Mouse (Mus musculus) MEL (cell line): Measurements from ENCODE around the gene Zfp385b. TPM values are rescaled to one million over a fixed set of nuclear protein-coding genes. Genes with fewer than 3 reads are reported as not detected.

Experiments
- DNase-seq: peaks from one replicate; pipeline ENCODE4 v3.0.0; 2011; ENCODE audit warnings: low read depth, low spot score
- H3K27ac ChIP-seq: 2 replicates; pipeline ENCODE4 v1.5.1; 2012; ENCODE audit warnings: low read depth, mild to moderate bottlenecking, control low read depth, low read length, moderate library complexity; ENCODE audit not compliant: control insufficient read depth
- H3K27me3 ChIP-seq, 2 experiments: fragments of 150-350 bp in 1 of 2; sonication (generic) in 1 of 2; 2 replicates each; pipeline ENCODE4 v1.6.1; 2012; ENCODE audit warnings: low read length in 2 of 2, mild to moderate bottlenecking in 2 of 2, improper control_type of control experiment in 1 of 2, moderate library complexity in 1 of 2; ENCODE audit not compliant: insufficient read depth in 2 of 2, control insufficient read depth in 1 of 2
- H3K36me3 ChIP-seq, 2 experiments: 2 replicates each; pipeline ENCODE4 v1.6.1; 2012 to 2014; ENCODE audit warnings: low read length in 2 of 2, improper control_type of control experiment in 1 of 2, inconsistent platforms in 1 of 2, mild to moderate bottlenecking in 1 of 2; ENCODE audit not compliant: insufficient read depth in 2 of 2, control insufficient read depth in 1 of 2
- H3K4me1 ChIP-seq, 2 experiments: fragments of 150-350 bp in 1 of 2; sonication (generic) in 1 of 2; 2 replicates each; pipeline ENCODE4 v1.6.1; 2012; ENCODE audit warnings: low read length in 2 of 2, improper control_type of control experiment in 1 of 2, mild to moderate bottlenecking in 1 of 2; ENCODE audit not compliant: insufficient read depth in 2 of 2, control insufficient read depth in 1 of 2
- H3K4me3 ChIP-seq, 2 experiments: fragments of 150-350 bp in 1 of 2; sonication (generic) in 1 of 2; 2 replicates each; pipeline ENCODE4 v1.5.1; 2012; ENCODE audit warnings: low read depth in 2 of 2, low read length in 2 of 2, mild to moderate bottlenecking in 2 of 2, moderate library complexity in 2 of 2, control low read depth in 1 of 2, improper control_type of control experiment in 1 of 2; ENCODE audit not compliant: control insufficient read depth in 1 of 2, insufficient read depth in 1 of 2
- H3K79me2 ChIP-seq: 2 replicates; pipeline ENCODE4 v1.6.1; 2012; ENCODE audit warnings: mild to moderate bottlenecking, low read length, moderate library complexity; ENCODE audit not compliant: control insufficient read depth, poor library complexity, insufficient read depth
- H3K9ac ChIP-seq: 2 replicates; pipeline ENCODE4 v1.6.1; 2012; ENCODE audit warnings: low read depth, mild to moderate bottlenecking, control low read depth, low read length, moderate library complexity; ENCODE audit not compliant: control insufficient read depth, poor library complexity, severe bottlenecking
- H3K9me3 ChIP-seq: fragments of 150-350 bp; sonication (generic); replicated peaks from 2 replicates; pipeline ENCODE4 v1.6.1; 2012; ENCODE audit warnings: mild to moderate bottlenecking, low read length, improper control_type of control experiment, moderate library complexity; ENCODE audit not compliant: insufficient read depth
- CHD1 ChIP-seq: IDR thresholded peaks from 2 replicates; pipeline ENCODE4 v1.6.1; 2012; ENCODE audit warnings: low read depth, mild to moderate bottlenecking, inconsistent platforms, low read length, improper control_type of control experiment
- CHD2 ChIP-seq: IDR thresholded peaks from 2 replicates; pipeline ENCODE4 v1.6.1; 2011; ENCODE audit warnings: low read length, improper control_type of control experiment
- CTCF ChIP-seq, 3 experiments: IDR thresholded peaks in 2 of 3; conservative IDR thresholded peaks in 1 of 3; 2 replicates each; pipeline ENCODE4 v1.5.1; 2011 to 2012; ENCODE audit warnings: low read length in 3 of 3, low read depth in 2 of 3, mild to moderate bottlenecking in 2 of 3, improper control_type of control experiment in 1 of 3, inconsistent platforms in 1 of 3, mixed read lengths in 1 of 3, moderate library complexity in 1 of 3; ENCODE audit not compliant: control insufficient read depth in 1 of 3, insufficient read depth in 1 of 3, poor library complexity in 1 of 3, severe bottlenecking in 1 of 3
- E2F4 ChIP-seq: IDR thresholded peaks from 2 replicates; pipeline ENCODE4 v1.6.1; 2011; ENCODE audit warnings: low read depth, low read length, improper control_type of control experiment, borderline replicate concordance
- ELF1 ChIP-seq: IDR thresholded peaks from 2 replicates; pipeline ENCODE4 v1.6.1; 2014; ENCODE audit warnings: low read depth, mild to moderate bottlenecking, inconsistent platforms, low read length, improper control_type of control experiment, moderate library complexity
- ETS1 ChIP-seq: IDR thresholded peaks from 2 replicates; pipeline ENCODE4 v1.6.1; 2012; ENCODE audit warnings: low read depth, mild to moderate bottlenecking, inconsistent platforms, low read length, improper control_type of control experiment, moderate library complexity
- GATA1 ChIP-seq: IDR thresholded peaks from 2 replicates; pipeline ENCODE4 v1.6.1; 2011; ENCODE audit warnings: low read depth, low read length, improper control_type of control experiment
- JUND ChIP-seq: IDR thresholded peaks from 2 replicates; pipeline ENCODE4 v1.6.1; 2011; ENCODE audit warnings: low read depth, mild to moderate bottlenecking, improper control_type of control experiment, low read length
- MAFK ChIP-seq: IDR thresholded peaks from 2 replicates; pipeline ENCODE4 v1.6.1; 2011; ENCODE audit warnings: low read depth, mild to moderate bottlenecking, low read length, improper control_type of control experiment, borderline replicate concordance
- MAX ChIP-seq: IDR thresholded peaks from 2 replicates; pipeline ENCODE4 v1.6.1; 2011; ENCODE audit warnings: low read length, improper control_type of control experiment
- MAZ ChIP-seq: IDR thresholded peaks from 2 replicates; pipeline ENCODE4 v1.6.1; 2012; ENCODE audit warnings: low read depth, mild to moderate bottlenecking, inconsistent platforms, low read length, improper control_type of control experiment
- MEF2A ChIP-seq: IDR thresholded peaks from 2 replicates; pipeline ENCODE4 v1.6.1; 2014; ENCODE audit warnings: low read depth, mild to moderate bottlenecking, inconsistent platforms, low read length, improper control_type of control experiment; ENCODE audit not compliant: poor library complexity, insufficient replicate concordance, severe bottlenecking; ENCODE audit errors: extremely low read depth
- MXI1 ChIP-seq: IDR thresholded peaks from 2 replicates; pipeline ENCODE4 v1.6.1; 2011; ENCODE audit warnings: mild to moderate bottlenecking, low read depth, low read length, improper control_type of control experiment
- MYB ChIP-seq: IDR thresholded peaks from 2 replicates; pipeline ENCODE4 v1.6.1; 2011; ENCODE audit warnings: mild to moderate bottlenecking, low read depth, low read length, improper control_type of control experiment
- MYC ChIP-seq: IDR thresholded peaks from 2 replicates; pipeline ENCODE4 v1.6.1; 2011; ENCODE audit warnings: low read depth, mild to moderate bottlenecking, low read length, improper control_type of control experiment, moderate library complexity
- NELFE ChIP-seq: IDR thresholded peaks from 2 replicates; pipeline ENCODE4 v1.6.1; 2011; ENCODE audit warnings: low read depth, low read length, improper control_type of control experiment
- POLR2AphosphoS2 ChIP-seq: IDR thresholded peaks from 2 replicates; pipeline ENCODE4 v1.6.1; 2011; ENCODE audit warnings: low read length, improper control_type of control experiment
- POLR2AphosphoS5 ChIP-seq: IDR thresholded peaks from 2 replicates; pipeline ENCODE4 v1.6.1; 2012; ENCODE audit warnings: low read depth, borderline replicate concordance, mild to moderate bottlenecking, inconsistent platforms, low read length, moderate library complexity, mixed read lengths
- RAD21 ChIP-seq: IDR thresholded peaks from 2 replicates; pipeline ENCODE4 v1.6.1; 2011; ENCODE audit warnings: mild to moderate bottlenecking, low read depth, low read length, improper control_type of control experiment
- SIN3A ChIP-seq: IDR thresholded peaks from 2 replicates; pipeline ENCODE4 v1.6.1; 2012; ENCODE audit warnings: low read length, improper control_type of control experiment, inconsistent platforms
- SMC3 ChIP-seq: IDR thresholded peaks from 2 replicates; pipeline ENCODE4 v1.6.1; 2011; ENCODE audit warnings: low read depth, low read length, improper control_type of control experiment
- TAL1 ChIP-seq: IDR thresholded peaks from 2 replicates; pipeline ENCODE4 v1.6.1; 2012; ENCODE audit warnings: mild to moderate bottlenecking, inconsistent platforms, low read length, moderate library complexity, mixed read lengths
- TCF12 ChIP-seq: IDR thresholded peaks from 2 replicates; pipeline ENCODE4 v1.6.1; 2014; ENCODE audit warnings: low read depth, mild to moderate bottlenecking, inconsistent platforms, low read length, improper control_type of control experiment, moderate library complexity
- USF1 ChIP-seq: IDR thresholded peaks from 2 replicates; pipeline ENCODE4 v1.6.1; 2014; ENCODE audit warnings: low read depth, mild to moderate bottlenecking, inconsistent platforms, low read length, improper control_type of control experiment, moderate library complexity
- ZC3H11A ChIP-seq: IDR thresholded peaks from 2 replicates; pipeline ENCODE4 v1.6.1; 2012; ENCODE audit warnings: low read depth, mild to moderate bottlenecking, inconsistent platforms, low read length, improper control_type of control experiment
- ZKSCAN1 ChIP-seq: IDR thresholded peaks from 2 replicates; pipeline ENCODE4 v1.6.1; 2012; ENCODE audit warnings: low read depth, mild to moderate bottlenecking, inconsistent platforms, low read length, improper control_type of control experiment, moderate library complexity
- ZMIZ1 ChIP-seq: IDR thresholded peaks from 2 replicates; pipeline ENCODE4 v1.6.1; 2012; ENCODE audit warnings: low read depth, mild to moderate bottlenecking, inconsistent platforms, low read length, improper control_type of control experiment, moderate library complexity
- ZNF384 ChIP-seq: IDR thresholded peaks from 2 replicates; pipeline ENCODE4 v1.6.1; 2012; ENCODE audit warnings: low read depth, mild to moderate bottlenecking, inconsistent platforms, low read length, improper control_type of control experiment
- polyA plus RNA-seq, 2 experiments: library from polyadenylated mRNA; stranded (reverse) in 1 of 2; unstranded in 1 of 2; fragments of >175 nt in 1 of 2; fragments of >200 nt in 1 of 2; gene quantifications; 2 replicates each; pipeline versions ENCODE4 v1.2.1 to v1.2.4; 2012; ENCODE audit warnings: low replicate concordance in 2 of 2, low read depth in 1 of 2; ENCODE audit not compliant: insufficient read length in 2 of 2, insufficient read depth in 1 of 2, missing spikeins in 1 of 2
- total RNA-seq: library from RNA; depleted of rRNA; stranded (reverse); fragments of 300-350 nt; gene quantifications from 2 replicates; pipeline ENCODE4 v1.2.3, GENCODE M21; 2012

Gene Zfp385b
- total and polyA plus RNA-seq, 3 experiments: not detected

DNA sequence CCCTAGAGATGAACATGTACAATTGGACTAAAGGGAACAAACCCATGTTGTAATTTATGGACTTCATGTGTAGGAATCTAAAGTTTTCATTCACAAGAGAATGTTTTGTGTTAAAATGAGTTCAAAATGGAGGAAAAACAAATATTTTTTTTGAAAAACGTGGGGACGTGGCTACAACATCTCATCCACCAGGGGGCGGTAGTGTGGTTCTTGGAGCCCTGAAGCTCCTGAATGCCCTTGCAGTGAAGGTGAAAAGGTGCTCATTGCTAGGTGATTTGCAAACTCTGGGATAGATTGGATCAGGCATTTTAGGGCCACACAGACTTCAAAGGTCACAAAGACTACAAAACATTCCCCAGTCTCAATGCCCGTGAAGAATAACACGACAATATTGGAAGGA lies 432.9 kb downstream of the Zfp385b start:
- peak; percentile 37 for DNase-seq
- Histone ChIP-seq H3K4me3 (no peak overlapping the region), H3K9me3 (no peaks in the 10 kb centered on the region), H3K27me3 (no peaks in the 10 kb centered on the region; a peak in 1 of 4 replicates), H3K4me1 (no peaks in the 10 kb centered on the region), H3K79me2 (no peaks in the 10 kb centered on the region), H3K36me3 (no peaks in the 10 kb centered on the region), H3K9ac (no peak overlapping the region), H3K27ac (no peak overlapping the region)
- no peak for TF ChIP-seq ZNF384
- TF ChIP-seq ZMIZ1: no peak
- no peak for TF ChIP-seq ZC3H11A
- no peak for TF ChIP-seq MYB
- peak; percentile 38 for TF ChIP-seq RAD21
- peak; percentile 44 to 67 (median 56) for TF ChIP-seq CTCF (IDR thresholded peaks at IDR 0.05 in 2 of 3, conservative IDR thresholded peaks at IDR 0.05 in 1 of 3; ENCODE audit: control insufficient read depth in 1 of 3, insufficient read depth in 1 of 3, low read depth in 2 of 3, low read length in 3 of 3, poor library complexity in 1 of 3, severe bottlenecking in 1 of 3)
- TF ChIP-seq JUND: no peak
- peak; percentile 69 for TF ChIP-seq SMC3
- TF ChIP-seq CHD1: no peak
- no peak for TF ChIP-seq GATA1

DNA sequence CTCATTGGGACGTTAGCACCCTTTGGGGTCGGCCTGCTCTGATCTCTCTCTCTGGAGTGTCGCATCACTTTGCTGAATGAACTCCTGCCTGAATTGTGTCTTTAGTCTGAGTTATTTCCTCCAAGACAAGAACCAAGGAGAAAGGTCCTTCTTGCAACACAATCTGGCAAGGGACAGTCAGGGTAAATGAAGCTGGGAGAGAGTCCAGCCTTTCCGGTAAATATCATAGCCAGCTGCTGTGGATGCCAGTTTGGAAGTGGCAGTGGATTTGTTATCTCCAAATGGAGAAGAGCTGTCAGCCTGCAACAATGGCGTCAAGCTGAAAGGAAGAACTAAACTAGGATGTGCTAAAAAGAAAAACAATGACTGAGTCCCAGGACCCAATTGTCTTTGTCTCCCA lies 436.7 kb downstream of the Zfp385b start:
- no peak overlapping the region for H3K4me3 ChIP-seq
- DNase-seq: no peak
- no peaks in the 10 kb centered on the region for H3K79me2 ChIP-seq
- H3K27ac ChIP-seq: no peak overlapping the region
- no peaks in the 10 kb centered on the region; a peak in 1 of 4 replicates for H3K27me3 ChIP-seq
- TF ChIP-seq ZC3H11A (no peak), ETS1 (no peak), E2F4 (no peak), MAFK (no peak), SMC3 (no peak), ELF1 (no peak), NELFE (no peak)
- H3K9me3 ChIP-seq: no peaks in the 10 kb centered on the region
- no peaks in the 10 kb centered on the region for H3K4me1 ChIP-seq
- no peaks in the 10 kb centered on the region for H3K36me3 ChIP-seq
- no peak overlapping the region for H3K9ac ChIP-seq

DNA sequence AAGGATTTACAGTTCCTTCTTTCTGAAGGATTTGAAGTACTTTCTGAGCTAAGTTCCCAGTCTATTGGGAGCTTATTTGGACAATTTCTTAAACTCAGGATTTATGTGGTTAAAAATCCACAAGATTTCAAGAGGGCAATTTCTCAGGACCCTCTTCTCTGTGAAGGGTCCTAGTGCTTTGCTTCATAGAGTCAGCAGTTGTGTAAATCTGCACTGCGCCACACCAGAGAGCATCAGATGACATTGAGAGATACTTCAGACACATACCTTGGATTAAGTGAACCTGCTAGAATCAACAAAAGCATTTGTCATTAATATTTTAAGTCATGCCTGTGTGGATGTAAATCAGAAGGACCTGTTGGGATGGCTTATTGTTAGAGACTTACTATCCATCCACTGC lies 439.5 kb downstream of the Zfp385b start:
- DNase-seq: no peak
- Histone ChIP-seq H3K4me3 (no peak overlapping the region), H3K4me1 (no peaks in the 10 kb centered on the region), H3K36me3 (no peaks in the 10 kb centered on the region), H3K27ac (no peak overlapping the region), H3K9ac (no peak overlapping the region), H3K9me3 (no peaks in the 10 kb centered on the region), H3K79me2 (no peaks in the 10 kb centered on the region), H3K27me3 (no peaks in the 10 kb centered on the region; a peak in 1 of 4 replicates)
- TF ChIP-seq ZKSCAN1: no peak
- no peak for TF ChIP-seq E2F4
- no peak for TF ChIP-seq POLR2AphosphoS2
- no peak for TF ChIP-seq ETS1
- no peak for TF ChIP-seq MAX
- no peak for TF ChIP-seq MAZ
- TF ChIP-seq SMC3: no peak
- TF ChIP-seq JUND: no peak
- no peak for TF ChIP-seq CHD1
- no peak for TF ChIP-seq GATA1
- no peak for TF ChIP-seq TCF12
- TF ChIP-seq TAL1: no peak
- TF ChIP-seq MXI1: no peak
- TF ChIP-seq POLR2AphosphoS5: no peak
- TF ChIP-seq CHD2: no peak
- TF ChIP-seq MEF2A: no peak
- TF ChIP-seq ZMIZ1: no peak
- TF ChIP-seq MYC: no peak
- no peak for TF ChIP-seq USF1
- no peak for TF ChIP-seq SIN3A
